Mouse (Mus musculus) intestine, embryonic 15.5 days (tissue): ENCODE measurements around the gene Gcsh. TPM values are rescaled to one million over a fixed set of nuclear protein-coding genes. Genes with fewer than 3 reads are reported as not detected.

Experiments used
- ATAC-seq: fragments of 200-750 bp; cut with Nextera tagmentation; 2 replicates; pipeline ENCODE4 v1.8.0; 2017; ENCODE audit warnings: moderate TSS enrichment, moderate library complexity
- H3K27ac ChIP-seq: fragments of 300-500 bp; sonication (generic); 2 replicates; pipeline ENCODE4 v1.5.1; 2015; ENCODE audit warnings: mild to moderate bottlenecking, inconsistent platforms
- H3K27me3 ChIP-seq: fragments of 300-500 bp; sonication (generic); replicated peaks from 2 replicates; pipeline ENCODE4 v1.6.1; 2015; ENCODE audit warnings: inconsistent platforms
- H3K36me3 ChIP-seq: fragments of 300-500 bp; sonication (generic); 2 replicates; pipeline ENCODE4 v1.6.1; 2015; ENCODE audit warnings: inconsistent platforms
- H3K4me1 ChIP-seq: fragments of 300-500 bp; sonication (generic); replicated peaks from 2 replicates; pipeline ENCODE4 v1.6.1; 2015; ENCODE audit warnings: inconsistent platforms
- H3K4me2 ChIP-seq: fragments of 300-500 bp; sonication (generic); replicated peaks from 2 replicates; pipeline ENCODE4 v1.6.1; 2015; ENCODE audit warnings: mild to moderate bottlenecking, inconsistent platforms
- H3K4me3 ChIP-seq: fragments of 300-500 bp; sonication (generic); replicated peaks from 2 replicates; pipeline ENCODE4 v1.5.1; 2015; ENCODE audit warnings: inconsistent platforms
- H3K9ac ChIP-seq: fragments of 300-500 bp; sonication (generic); 2 replicates; pipeline ENCODE4 v1.6.1; 2015; ENCODE audit warnings: inconsistent platforms
- H3K9me3 ChIP-seq: fragments of 300-500 bp; sonication (generic); 2 replicates; pipeline ENCODE4 v1.6.1; 2016; ENCODE audit warnings: inconsistent platforms
- WGBS: fragments of 180-500 bp; shearing (Covaris S2); methylation state at CpG from one replicate; pipeline ENCODE4 v1.1.7; 2015; 5-methylcytosine and 5-hydroxymethylcytosine counted together
- polyA plus RNA-seq: library from polyadenylated mRNA; unstranded; fragments of >200 nt; fragmentation: Nextera tagmentation; extraction: Ambion mirVana; gene quantifications from 2 replicates; pipeline ENCODE4 v1.2.1, GENCODE M21; 2015

Gene Gcsh
- polyA plus RNA-seq, 1 experiment from 2014 or later = 165 TPM

DNA sequence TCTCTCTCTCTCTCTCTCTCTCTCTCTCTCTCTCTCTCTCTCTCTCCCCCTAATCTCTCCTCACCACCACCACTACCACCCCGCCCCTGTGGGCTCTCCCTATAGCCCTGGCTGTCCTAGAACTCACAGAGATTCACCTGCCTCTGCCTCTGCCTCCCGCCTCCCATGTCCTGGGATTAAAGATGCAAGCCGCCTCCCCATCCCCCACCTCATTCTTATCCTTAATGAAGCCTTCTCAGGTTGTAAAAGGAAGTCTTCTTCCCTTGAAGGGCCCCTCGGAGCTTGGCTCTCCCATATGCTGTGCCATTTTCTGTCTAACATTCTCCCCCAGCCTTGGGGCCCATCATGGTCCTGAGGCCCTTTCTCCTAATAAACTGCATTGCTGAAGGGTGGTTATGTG lies 22.3 kb upstream of the Gcsh start:
- no peaks in the 10 kb centered on the region for H3K36me3 ChIP-seq
- peaks cover 5% of the 10 kb centered on the region; the same call in 1 of the 2 replicates for H3K4me1 ChIP-seq
- H3K9me3 ChIP-seq = no peaks in the 10 kb centered on the region
- H3K27me3 ChIP-seq = no peaks in the 10 kb centered on the region
- no peak overlapping the region for H3K4me2 ChIP-seq
- no peak overlapping the region for H3K27ac ChIP-seq
- no peak for ATAC-seq
- H3K4me3 ChIP-seq = no peak overlapping the region
- 72% methylated on average over 4 of the region's 4 CpGs for WGBS
- H3K9ac ChIP-seq = no peak overlapping the region

GRCm38 (mm10) chr8:117011366-117011765 lies 18.0 kb upstream of the Gcsh start:
- no peak overlapping the region for H3K4me3 ChIP-seq
- 86% methylated on average over 9 of the region's 9 CpGs for WGBS
- H3K4me1 ChIP-seq = no peaks in the 10 kb centered on the region
- H3K36me3 ChIP-seq = no peaks in the 10 kb centered on the region
- ATAC-seq = no peak
- H3K27ac ChIP-seq = no peak overlapping the region
- no peak overlapping the region for H3K9ac ChIP-seq
- H3K27me3 ChIP-seq = no peaks in the 10 kb centered on the region
- no peaks in the 10 kb centered on the region for H3K9me3 ChIP-seq
- no peak overlapping the region for H3K4me2 ChIP-seq

DNA sequence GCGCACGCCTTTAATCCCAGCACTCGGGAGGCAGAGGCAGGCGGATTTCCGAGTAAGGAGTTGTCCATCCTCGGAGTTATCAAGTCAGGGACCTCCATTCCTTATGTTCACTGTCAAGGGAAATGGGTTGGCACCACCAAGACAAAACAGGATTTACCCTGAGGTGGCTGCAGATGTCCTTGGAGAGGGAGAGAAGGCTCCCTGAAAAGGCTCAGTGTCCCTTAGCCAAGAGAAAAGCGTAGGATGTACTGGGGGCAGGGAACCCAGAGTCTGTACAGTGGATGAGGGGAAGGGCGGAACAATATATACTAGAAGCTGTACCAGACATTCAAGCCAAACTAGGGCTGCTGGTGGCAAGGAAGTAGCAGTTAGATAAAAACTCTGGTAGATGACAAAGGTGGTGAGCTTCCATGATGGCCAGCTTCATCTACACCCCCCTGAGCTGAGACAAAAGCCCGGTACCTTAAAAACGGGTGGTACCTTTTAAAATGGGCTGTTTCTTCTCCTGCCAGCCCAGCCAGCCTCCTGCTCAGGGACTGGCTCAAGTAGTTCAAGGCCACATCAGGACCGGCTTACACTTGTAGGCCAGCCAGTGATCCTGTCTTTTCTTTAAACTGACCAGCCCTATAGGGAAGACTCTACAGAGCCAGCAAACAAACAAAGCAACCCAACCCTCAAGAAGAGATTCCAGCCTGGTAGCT lies 829 bp upstream of the Gcsh start:
- no peak for ATAC-seq
- Histone ChIP-seq H3K27ac (no peak overlapping the region), H3K27me3 (no peaks in the 10 kb centered on the region), H3K4me1 (peaks cover 8% of the 10 kb centered on the region; the same call in 1 of the 2 replicates), H3K4me2 (peak overlapping the region; percentile 86), H3K36me3 (no peaks in the 10 kb centered on the region), H3K9me3 (no peaks in the 10 kb centered on the region), H3K9ac (peak overlapping the region; percentile 47), H3K4me3 (peak overlapping the region; percentile 67)
- WGBS = 57% methylated on average over 11 of the region's 11 CpGs

DNA sequence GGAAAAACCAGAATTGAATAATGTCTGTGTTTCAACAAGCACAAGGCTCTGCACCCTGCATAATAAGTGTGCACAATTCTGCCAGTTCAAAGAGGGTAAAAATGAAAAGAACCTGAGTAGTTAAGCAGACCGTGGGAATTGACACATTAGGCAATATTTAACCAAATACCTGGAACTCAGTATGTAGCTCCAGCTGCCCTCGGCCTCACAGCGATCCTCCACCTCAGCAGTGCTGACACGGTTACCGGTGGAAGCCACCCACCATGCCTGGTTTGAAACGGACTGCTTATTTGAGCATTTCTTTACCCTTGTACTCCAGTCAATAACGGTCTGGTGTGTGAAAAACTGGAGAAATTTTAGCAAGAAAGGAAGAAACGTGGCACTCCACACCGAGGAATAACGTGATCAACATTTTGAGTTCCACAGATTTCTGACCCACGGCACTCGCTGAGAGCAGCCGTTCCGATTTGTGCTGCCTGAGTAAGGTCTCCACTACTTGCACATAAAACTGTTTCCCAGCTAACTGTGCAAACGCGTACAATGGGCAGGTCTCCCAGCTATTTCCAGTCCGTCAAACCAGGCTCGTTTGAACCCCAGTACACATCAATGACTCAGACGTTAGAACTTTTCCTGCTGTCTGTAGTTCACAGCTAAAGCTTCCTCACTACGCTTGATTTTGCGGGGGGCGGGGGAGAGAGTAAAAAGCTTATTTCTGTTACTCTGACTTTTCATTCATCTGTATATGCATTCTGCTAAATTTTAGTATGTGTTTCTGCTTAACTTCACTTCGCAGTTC lies 963 bp downstream of the Gcsh start:
- H3K4me1 ChIP-seq = peaks cover 8% of the 10 kb centered on the region; the same call in 1 of the 2 replicates
- no peaks in the 10 kb centered on the region for H3K27me3 ChIP-seq
- peak overlapping the region; percentile 65 for H3K9ac ChIP-seq
- peak overlapping the region; percentile 67 for H3K4me3 ChIP-seq
- peak overlapping the region; percentile 86 for H3K4me2 ChIP-seq
- peak overlapping the region; percentile 83 for H3K27ac ChIP-seq
- no peaks in the 10 kb centered on the region for H3K9me3 ChIP-seq
- H3K36me3 ChIP-seq = no peaks in the 10 kb centered on the region
- WGBS = 8% methylated on average over 23 of the region's 23 CpGs
- ATAC-seq = peak; percentile 23; the same call in 1 of the 2 replicates

DNA sequence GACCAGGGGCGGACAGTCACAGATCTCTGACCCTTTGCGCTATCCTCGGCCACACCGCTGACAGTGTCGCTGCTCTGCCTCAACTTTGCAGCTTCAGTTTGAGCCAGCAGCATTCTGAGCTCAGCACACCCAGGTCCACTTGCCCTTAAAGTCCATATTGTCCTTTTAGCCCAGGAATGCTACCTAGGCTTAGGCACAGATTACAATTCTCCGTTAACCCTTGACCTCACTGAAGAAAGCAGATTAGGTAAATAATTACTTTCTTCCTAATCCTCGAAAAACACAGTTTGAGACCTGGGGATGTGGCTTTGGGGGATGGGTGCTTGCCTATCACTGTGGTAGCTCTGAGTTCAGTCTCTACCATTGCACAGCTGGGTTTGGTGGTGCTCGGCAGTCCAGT lies 2.1 kb downstream of the Gcsh start:
- WGBS = 77% methylated on average over 8 of the region's 8 CpGs
- H3K36me3 ChIP-seq = no peaks in the 10 kb centered on the region
- peaks cover 8% of the 10 kb centered on the region; the same call in 1 of the 2 replicates for H3K4me1 ChIP-seq
- H3K9me3 ChIP-seq = no peaks in the 10 kb centered on the region
- H3K4me2 ChIP-seq = 0 out of 2 replicates have a peak overlapping the region, but pooled peaks have one; percentile 2
- H3K9ac ChIP-seq = no peak overlapping the region
- H3K27ac ChIP-seq = no peak overlapping the region
- ATAC-seq = no peak
- no peaks in the 10 kb centered on the region for H3K27me3 ChIP-seq
- H3K4me3 ChIP-seq = no peak overlapping the region

GRCm38 (mm10) chr8:116989842-116990241 lies 3.5 kb downstream of the Gcsh start:
- Histone ChIP-seq H3K9ac (no peak overlapping the region), H3K4me1 (peaks cover 8% of the 10 kb centered on the region; the same call in 1 of the 2 replicates), H3K4me2 (no peak overlapping the region), H3K27ac (no peak overlapping the region), H3K4me3 (no peak overlapping the region), H3K36me3 (peaks cover 3% of the 10 kb centered on the region; the same call in 1 of the 2 replicates), H3K9me3 (no peaks in the 10 kb centered on the region), H3K27me3 (no peaks in the 10 kb centered on the region)
- ATAC-seq = no peak
- 93% methylated on average over 3 of the region's 3 CpGs for WGBS

DNA sequence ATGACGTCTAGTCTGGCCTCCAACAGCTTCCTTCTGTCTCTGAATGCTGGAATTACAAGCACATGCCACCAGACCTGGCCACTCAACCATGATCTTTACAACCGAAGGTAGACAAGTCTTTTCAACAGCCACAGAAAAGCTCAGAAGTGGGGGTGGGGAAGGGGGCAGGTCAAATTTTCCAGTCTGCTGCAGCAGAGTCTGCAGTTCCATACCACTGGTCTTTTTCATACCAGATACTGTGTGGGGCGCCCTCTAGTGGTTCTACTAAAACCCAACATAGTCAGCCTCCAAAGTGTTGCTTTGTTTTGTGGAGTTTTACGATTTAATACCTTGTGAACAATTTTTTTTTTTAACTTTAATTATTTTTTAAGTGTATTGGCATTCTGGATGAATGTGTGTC lies 13.2 kb downstream of the Gcsh start:
- no peak for ATAC-seq
- H3K27me3 ChIP-seq = no peaks in the 10 kb centered on the region
- no peak overlapping the region for H3K27ac ChIP-seq
- no peak overlapping the region for H3K4me3 ChIP-seq
- no peak overlapping the region for H3K4me2 ChIP-seq
- WGBS = 24% methylated on average over 4 of the region's 4 CpGs
- peaks cover 3% of the 10 kb centered on the region; the same call in 1 of the 2 replicates for H3K4me1 ChIP-seq
- no peaks in the 10 kb centered on the region for H3K9me3 ChIP-seq
- H3K9ac ChIP-seq = no peak overlapping the region
- peaks cover 6% of the 10 kb centered on the region; the same call in 1 of the 2 replicates for H3K36me3 ChIP-seq

- Histone ChIP-seq H3K4me2 (peak within 1 kb of the TSS; percentile 85), H3K27me3 (no peaks in the 10 kb centered on the region), H3K27ac (peak within 1 kb of the TSS; percentile 45; the same call in 1 of the 2 replicates), H3K4me1 (peaks cover 3% of the 10 kb centered on the region; the same call in 1 of the 2 replicates), H3K36me3 (0 out of 2 replicates have a peak, but pooled peaks cover 2% of the 10 kb centered on the region), H3K4me3 (peak within 1 kb of the TSS; percentile 70), H3K9ac (peak within 1 kb of the TSS; percentile 41; the same call in 1 of the 2 replicates), H3K9me3 (no peaks in the 10 kb centered on the region)
- ATAC-seq = peak; percentile 99
- WGBS = under 1% methylated on average over 46 of the region's 46 CpGs
Measured at GRCm38 (mm10) chr8:116978631-116979256, 14.6 kb downstream of the Gcsh start, which contains the start of gene 1700030J22Rik. Gene 1700030J22Rik (minus strand): TSS chr8:116978959.

DNA sequence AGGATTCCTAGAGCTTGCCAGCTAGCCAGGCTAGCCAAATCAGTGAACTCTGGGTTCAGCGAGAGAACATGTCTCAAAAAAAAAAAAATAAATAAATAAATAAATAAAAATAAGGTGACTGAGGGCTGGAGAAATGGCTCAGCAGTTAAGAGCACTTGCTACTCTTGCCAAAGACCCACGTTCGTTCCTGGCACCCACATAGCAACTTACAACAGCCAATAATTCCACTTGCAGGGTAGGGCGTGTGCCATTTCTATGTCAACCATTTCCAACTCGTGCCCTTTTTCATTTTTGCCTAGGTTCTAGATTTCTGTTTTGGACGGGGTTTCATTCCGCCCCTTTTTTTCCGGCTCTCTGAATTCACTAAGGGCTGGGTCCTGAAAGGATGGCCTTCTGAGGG lies 15.3 kb downstream of the Gcsh start:
- peak overlapping the region; percentile 70 for H3K4me3 ChIP-seq
- peaks cover 3% of the 10 kb centered on the region; the same call in 1 of the 2 replicates for H3K4me1 ChIP-seq
- no peak overlapping the region for H3K27ac ChIP-seq
- H3K36me3 ChIP-seq = no peaks in the 10 kb centered on the region
- no peaks in the 10 kb centered on the region for H3K9me3 ChIP-seq
- H3K9ac ChIP-seq = peak overlapping the region; percentile 41; the same call in 1 of the 2 replicates
- no peaks in the 10 kb centered on the region for H3K27me3 ChIP-seq
- ATAC-seq = no peak
- peak overlapping the region; percentile 85 for H3K4me2 ChIP-seq
- WGBS = 27% methylated on average over 8 of the region's 8 CpGs

DNA sequence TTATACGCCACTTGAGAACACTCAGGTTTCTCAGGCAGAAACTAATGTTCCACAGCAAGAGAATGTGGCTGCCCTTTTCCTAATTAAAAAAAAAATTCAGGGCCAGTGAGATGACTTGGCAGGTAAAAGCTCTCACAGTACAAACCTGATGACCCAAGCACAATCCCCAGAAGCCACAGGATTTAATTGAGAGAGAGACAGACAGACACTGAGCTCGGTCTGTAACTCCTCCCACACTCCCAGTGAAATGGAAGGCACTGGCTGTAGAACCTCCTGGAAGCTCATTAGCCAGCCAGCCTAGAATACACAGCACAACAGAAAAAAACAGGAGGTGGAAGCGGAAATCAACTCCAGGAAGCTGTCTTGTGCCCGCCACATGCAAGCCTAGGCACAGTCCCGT lies 17.7 kb downstream of the Gcsh start:
- Histone ChIP-seq H3K36me3 (no peaks in the 10 kb centered on the region), H3K27me3 (no peaks in the 10 kb centered on the region), H3K4me1 (peaks cover 3% of the 10 kb centered on the region; the same call in 1 of the 2 replicates), H3K9me3 (no peaks in the 10 kb centered on the region), H3K4me2 (0 out of 2 replicates have a peak overlapping the region, but pooled peaks have one; percentile 2), H3K9ac (no peak overlapping the region), H3K27ac (no peak overlapping the region), H3K4me3 (no peak overlapping the region)
- ATAC-seq = no peak
- WGBS = 43% methylated on average over 5 of the region's 5 CpGs

DNA sequence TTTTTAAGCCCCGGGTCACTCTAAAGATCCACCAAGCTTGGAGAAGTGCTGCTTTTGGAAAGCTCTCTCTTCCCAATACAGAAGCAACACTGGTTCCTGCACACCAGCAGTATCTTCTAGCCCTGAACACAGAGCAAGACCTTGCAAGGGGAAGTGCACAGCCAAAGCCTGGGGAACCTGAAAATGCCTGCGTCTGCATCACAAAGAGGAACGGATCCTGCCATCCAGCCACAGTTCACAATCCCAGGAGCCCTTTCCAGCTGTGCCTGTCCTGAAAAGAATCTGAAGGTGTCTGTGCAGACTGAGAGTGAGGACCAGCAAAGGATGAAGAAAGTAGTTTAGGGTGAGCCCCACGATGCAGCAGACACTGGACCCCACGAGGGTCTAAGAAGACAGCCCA lies 18.3 kb downstream of the Gcsh start:
- Histone ChIP-seq H3K36me3 (no peaks in the 10 kb centered on the region), H3K4me3 (no peak overlapping the region), H3K4me1 (peaks cover 3% of the 10 kb centered on the region; the same call in 1 of the 2 replicates), H3K27me3 (no peaks in the 10 kb centered on the region), H3K9ac (no peak overlapping the region), H3K27ac (no peak overlapping the region), H3K4me2 (0 out of 2 replicates have a peak overlapping the region, but pooled peaks have one; percentile 2), H3K9me3 (no peaks in the 10 kb centered on the region)
- ATAC-seq = no peak
- WGBS = 41% methylated on average over 5 of the region's 5 CpGs

GRCm38 (mm10) chr8:116969531-116969930 lies 23.8 kb downstream of the Gcsh start:
- no peak overlapping the region for H3K4me2 ChIP-seq
- no peaks in the 10 kb centered on the region for H3K9me3 ChIP-seq
- H3K27me3 ChIP-seq = no peaks in the 10 kb centered on the region
- no peaks in the 10 kb centered on the region for H3K36me3 ChIP-seq
- no peak overlapping the region for H3K4me3 ChIP-seq
- no peak for ATAC-seq
- no peaks in the 10 kb centered on the region for H3K4me1 ChIP-seq
- WGBS = 81% methylated on average over 6 of the region's 6 CpGs
- H3K27ac ChIP-seq = no peak overlapping the region
- no peak overlapping the region for H3K9ac ChIP-seq
